Mouse (Mus musculus): ENCODE data around the gene Muc16.

The Muc16 gene

DNA sequence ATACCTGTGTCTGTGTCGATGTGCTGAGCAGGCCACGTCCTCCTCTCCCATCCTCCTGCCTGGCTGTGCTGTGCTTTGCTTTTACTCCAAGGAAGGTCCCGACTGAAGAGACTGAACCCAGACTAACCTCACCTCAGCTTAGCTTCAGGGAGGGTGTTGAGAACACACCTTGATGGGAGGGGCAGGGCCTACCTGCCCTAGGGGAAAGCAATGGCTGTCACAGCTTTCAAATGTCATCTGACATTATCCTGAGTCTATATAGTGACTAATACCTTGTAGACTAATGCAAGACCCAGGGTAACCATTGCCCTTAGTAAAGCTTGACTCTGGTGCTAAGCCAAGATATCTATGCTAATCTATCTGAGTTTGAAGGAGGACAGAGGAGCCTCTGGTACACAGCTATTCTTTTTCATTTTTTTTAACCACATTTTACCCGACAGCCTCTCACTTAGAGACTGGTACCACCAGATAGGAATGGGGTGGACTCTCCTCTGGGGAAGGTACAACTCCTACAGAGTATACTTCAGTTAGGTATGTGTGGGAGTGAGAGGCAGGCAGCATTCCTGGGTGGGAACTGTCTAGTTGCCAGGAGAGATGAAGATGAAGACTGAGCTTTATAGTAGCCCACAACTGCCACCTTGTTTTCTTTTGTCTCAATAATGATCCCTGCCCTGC, at the start of gene Muc16:
Muc16 (minus strand) TSS at position 51 of the 675 bp plus-strand sequence.
- in situ Hi-C loops (cut with MboI) = no loop called here

DNA sequence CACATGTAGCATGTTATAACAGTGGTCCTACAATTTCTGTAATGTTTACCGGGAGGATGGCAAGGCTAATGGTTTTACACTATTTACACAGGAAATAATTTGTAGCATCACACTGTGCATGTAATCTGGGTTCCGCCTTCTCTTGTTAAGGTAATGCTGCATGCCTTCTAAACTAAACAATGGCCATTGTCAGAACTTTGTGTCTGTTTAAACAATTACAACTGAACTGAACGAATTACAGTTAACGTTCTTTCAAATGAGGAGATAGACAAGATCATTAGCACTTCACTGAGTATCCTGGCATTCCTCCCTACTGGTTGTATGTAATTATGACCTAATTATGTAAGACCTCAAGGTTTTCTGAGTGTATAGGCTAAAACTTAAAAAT, 48.4 kb upstream of the Muc16 start:
- in situ Hi-C loops (cut with MboI) = no loop called here

DNA sequence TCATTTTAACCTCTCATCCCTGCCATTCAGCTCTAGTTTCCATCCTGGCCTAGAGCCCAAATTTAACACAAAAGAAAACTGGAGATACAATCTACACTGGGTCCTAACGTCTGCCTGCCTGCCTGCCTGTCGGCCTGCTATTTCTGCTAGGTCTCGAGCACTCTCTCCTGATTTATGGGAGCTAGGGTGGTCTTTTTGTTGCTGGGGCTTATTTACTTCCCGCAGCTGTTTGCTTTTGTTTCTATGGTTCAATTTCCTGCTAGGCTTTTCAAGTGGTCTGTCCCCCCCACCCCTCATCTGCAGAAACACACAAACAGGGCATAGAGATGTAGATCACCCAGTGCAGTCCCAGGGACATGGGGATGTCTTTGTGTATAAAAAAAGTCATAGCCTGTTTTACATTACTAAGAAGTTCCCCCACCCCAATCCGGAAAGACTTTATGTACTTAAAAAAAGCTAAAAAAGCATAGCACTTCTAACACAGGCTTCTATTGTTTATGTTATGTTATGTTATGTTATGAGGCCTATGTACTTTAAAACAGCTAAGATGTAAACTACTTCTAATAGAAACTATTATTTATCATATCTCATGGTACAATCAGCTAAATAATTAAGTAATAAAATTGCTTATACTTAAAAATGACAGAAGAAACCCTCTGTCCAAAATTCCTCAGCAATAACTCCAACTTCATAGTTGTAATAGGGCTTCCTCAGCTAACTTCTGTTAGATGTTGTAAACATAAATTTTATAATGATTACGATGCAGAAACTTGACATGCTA, 47.8 kb upstream of the Muc16 start:
- in situ Hi-C loops (cut with MboI) = no loop called here

DNA sequence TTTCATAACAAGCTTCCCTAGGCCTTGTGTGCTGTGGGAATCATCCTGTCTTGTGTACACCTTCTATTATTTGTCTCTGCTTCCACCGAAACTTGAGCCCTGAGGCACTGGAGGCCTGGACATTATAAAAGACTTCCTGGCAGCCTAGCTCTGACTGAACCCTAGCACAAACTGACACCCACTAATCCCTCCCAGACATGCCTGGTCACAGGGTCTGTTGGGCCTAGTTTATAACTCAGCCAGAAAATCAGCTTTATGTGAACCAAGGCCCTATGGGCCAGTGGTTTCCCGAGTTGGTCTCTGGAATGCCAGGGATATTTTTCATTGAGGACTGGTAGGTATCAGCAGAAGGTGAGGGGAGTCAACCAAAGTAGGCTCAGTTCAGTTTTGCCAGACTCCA, 46.7 kb upstream of the Muc16 start:
- in situ Hi-C loops (cut with MboI) = no loop called here

DNA sequence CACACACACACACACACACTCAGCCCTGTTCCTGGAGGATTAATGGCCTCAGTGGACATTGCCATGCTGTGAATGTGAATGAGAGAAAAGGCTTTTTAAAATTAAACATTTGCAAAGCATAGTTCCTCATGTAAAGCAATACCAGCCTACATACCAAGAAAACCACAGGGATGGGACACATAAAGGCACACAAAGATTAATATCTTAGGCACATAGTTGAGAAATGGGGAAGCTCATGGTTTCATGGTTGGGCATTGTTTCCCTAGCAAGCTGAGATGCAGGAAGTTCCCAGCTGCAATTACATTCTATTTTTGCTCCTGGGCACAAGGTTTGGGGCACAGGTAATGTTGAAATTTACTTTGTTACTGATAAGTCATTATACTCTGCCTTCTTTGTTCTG, 31.3 kb upstream of the Muc16 start:
- in situ Hi-C loops (cut with MboI) = no loop called here

DNA sequence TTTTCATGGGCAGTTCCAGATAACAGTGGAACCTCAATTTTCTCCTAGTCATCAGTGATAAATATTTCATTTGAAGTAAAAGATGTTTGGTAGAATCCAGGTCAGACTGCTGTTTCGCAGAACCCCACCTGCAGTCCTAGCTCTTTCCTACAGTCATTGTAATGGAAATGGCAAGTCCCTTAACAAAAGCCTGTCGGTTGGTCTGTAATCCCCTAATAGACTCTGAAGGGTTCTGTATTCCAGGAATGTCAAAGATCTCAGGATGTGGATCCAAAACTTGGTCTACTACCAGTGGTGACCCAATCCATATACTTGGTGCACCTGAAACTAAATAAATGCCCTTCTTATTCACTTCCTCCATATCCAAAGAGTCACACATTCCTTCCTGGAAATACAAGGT, 76.0 kb downstream of the Muc16 start:
- in situ Hi-C loops (cut with MboI) = no loop called here

DNA sequence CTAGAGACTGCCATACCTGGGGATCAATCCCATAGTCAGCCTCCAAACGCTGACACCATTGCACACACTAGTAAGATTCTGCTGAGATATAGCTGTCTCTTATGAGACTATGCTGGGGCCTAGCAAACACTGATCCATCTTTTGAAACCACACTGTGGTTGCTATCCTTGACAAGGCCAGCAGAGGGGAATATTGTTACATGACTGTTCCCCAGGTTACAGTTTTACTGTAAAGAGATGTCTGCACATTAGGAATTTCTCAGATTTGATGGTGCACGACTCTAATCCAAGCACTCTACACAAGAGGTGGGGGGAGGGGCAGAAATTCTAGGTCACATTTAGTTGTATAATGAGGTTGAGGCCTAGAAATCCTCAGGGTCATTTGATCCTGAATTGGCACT, 166.2 kb downstream of the Muc16 start:
- in situ Hi-C loops (cut with MboI) = no loop called here

DNA sequence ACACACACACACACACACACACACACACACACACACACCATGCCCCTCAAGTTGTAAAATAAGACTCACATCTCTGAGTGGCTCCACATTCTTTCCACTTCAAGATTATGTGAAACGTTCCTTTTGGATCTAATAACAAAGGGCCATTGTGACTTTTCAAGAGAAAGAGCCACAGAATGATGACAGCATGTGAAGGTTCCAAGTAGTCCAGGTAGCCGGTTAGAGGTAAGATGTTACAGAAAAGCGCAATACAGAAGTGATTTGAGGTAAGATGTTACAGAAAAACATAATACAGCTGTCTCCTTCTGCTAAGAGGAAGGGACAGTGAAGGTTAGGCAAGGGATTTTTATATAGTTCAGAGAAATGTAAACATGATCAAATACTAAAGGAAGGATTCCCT, 196.2 kb downstream of the Muc16 start, which contains the start of the genes Zfp558 and Mbd3l1:
Zfp558 (minus strand) TSS at position 101 of the 400 bp plus-strand sequence.
Mbd3l1 (plus strand) TSS at position 192 of the 400 bp plus-strand sequence.
- in situ Hi-C loops (cut with MboI) = no loop called here

DNA sequence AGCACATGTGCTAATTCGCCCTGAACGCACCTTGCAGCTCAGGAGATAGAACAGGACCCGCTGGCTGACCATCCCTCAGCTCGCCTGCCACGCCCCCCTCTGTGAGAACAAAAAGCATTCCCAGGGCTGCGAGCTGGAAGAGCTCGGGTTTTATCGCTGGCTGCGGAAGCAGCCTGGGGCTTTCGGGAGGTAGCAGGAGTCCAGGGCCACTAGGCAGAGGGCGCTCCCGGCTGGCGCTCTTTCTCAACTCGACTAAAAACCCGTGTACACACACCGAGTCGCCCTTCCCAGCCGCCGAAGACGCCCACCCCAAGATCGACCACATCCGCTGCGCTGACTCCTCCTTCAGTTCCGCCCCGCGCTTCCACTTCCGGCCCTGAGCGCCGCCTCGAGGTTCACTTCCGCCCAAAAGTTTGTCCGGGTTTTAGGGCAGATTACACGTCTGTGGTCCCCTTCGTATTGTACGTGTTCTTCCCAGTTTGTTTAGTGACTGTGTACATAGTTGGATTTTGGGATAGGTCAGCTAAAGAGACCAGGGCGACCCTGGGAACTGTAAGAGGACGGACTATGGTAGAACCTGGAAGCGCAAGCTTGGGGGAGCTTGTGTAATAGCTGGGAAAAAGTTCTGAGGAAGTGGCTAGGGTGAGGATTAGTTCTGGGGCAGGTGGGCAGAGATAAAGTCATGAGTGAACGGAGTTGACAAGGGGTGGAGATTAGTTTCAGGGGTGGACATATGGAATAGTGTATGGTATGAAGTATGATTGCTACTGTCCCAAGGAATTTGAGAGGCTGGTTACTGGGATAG, 200.8 kb downstream of the Muc16 start:
- in situ Hi-C loops (cut with MboI) = no loop called here

DNA sequence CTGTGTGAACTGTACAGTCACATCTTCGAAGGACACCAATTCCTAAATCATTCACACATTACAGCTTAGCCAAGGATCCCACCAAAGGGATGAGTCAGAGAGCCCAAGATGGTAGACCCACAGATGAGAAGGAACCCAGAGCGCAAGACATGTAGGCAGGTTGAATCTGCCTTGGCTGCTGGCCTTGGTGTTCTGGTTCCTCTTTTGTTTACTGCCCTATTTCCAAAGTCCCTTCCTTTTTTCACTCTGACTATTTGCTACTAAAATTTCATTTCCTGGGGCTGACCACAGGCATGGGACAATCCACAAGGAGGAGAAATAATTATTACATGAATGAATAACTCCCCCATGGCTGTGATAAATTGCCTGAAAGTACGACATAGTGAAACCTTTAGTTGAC, 206.3 kb downstream of the Muc16 start:
- in situ Hi-C loops (cut with MboI) = no loop called here

DNA sequence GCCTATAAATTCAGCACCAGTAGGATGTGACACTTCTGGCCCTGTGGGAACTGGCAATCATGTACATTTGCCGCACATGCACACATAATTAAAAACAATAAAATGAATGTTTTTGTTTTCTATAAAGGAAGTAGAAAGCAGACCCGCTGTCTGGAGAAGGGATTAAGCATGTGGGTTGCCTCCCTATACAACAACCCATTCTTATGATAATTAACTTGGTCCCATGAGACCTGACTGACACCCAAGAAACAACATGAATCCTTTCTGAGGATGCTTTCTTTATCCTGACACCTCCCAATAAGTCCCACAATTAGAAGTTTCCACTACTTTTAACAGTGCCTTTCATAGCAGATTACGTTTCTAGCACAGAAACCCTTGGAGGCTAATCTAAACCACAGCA, 207.0 kb downstream of the Muc16 start:
- in situ Hi-C loops (cut with MboI) = no loop called here

DNA sequence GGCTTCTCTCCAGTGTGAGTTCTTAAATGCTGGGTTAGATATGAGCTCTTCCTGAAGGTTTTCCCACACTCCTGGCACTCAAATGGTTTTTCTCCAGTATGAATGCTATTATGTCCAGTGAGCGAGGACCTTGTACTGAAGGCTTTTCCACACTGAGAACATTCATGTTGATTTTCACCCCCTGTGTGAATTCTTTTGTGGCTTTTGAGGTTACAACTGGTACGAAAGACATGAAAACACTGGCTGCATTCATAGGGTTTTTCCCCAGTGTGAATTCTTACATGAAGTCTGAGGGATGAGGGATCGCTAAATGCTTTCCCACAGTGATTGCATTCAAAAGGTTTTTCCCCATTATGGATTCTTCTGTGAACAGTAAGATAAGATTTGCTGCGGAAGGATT, 217.8 kb downstream of the Muc16 start:
- in situ Hi-C loops (cut with MboI) = no loop called here

Measured in mature B cell (primary cell).